Mouse (Mus musculus): ENCODE results near the gene Acbd3. TPM values are rescaled to one million over a fixed set of nuclear protein-coding genes. Genes with fewer than 3 reads are reported as not detected.
A peak's percentile ranks its signal among the peaks of the same experiment; 100 is the strongest.

The Acbd3 gene
- total and polyA plus RNA-seq, 3 experiments = 14.5 to 23.5 (median 22.4) TPM

GRCm38 (mm10) chr1:180763828-180764227, 38.0 kb downstream of the Acbd3 start:
- Histone ChIP-seq H3K79me2 (replicated peaks; ENCODE audit: control insufficient read depth, extremely low read depth, insufficient read depth, poor library complexity, severe bottlenecking) (no peaks in the 10 kb centered on the region), H3K4me2 (ENCODE audit: insufficient read depth, low read depth, poor library complexity, severe bottlenecking) (0 out of 2 replicates have a peak overlapping the region, but pooled peaks have one; percentile 10), H3K9ac (ENCODE audit: insufficient read depth, low read depth) (no peak overlapping the region), H3K27me3 (replicated peaks) (no peaks in the 10 kb centered on the region), H3K4me3 (replicated peaks in 1 of 3; ENCODE audit: low read depth in 2 of 3, low read length in 2 of 3, poor library complexity in 1 of 3) (no peak overlapping the region), H3K4me1 (ENCODE audit: control insufficient read depth in 1 of 2, insufficient read depth in 2 of 2) (peaks cover 17 to 33% of the 10 kb centered on the region in 2 experiments), H3K27ac (ENCODE audit: insufficient read depth, low read depth) (no peak overlapping the region), H3K9me3 (replicated peaks; ENCODE audit: low read length) (no peaks in the 10 kb centered on the region), H3K36me3 (replicated peaks in 1 of 2; ENCODE audit: control insufficient read depth in 1 of 2, insufficient read depth in 1 of 2, low read length in 1 of 2) (no peaks in the 10 kb centered on the region)
- TF ChIP-seq TBP (conservative IDR thresholded peaks at IDR 0.05; ENCODE audit: low read depth, low read length) (no peak), ZKSCAN1 (IDR thresholded peaks at IDR 0.05; ENCODE audit: borderline replicate concordance, low read depth, low read length) (no peak), SMC3 (IDR thresholded peaks at IDR 0.05; ENCODE audit: low read depth, low read length) (peak; percentile 80), ETS1 (conservative IDR thresholded peaks at IDR 0.05; ENCODE audit: low read depth, low read length) (no peak), ZC3H11A (IDR thresholded peaks at IDR 0.05; ENCODE audit: low read depth, low read length) (peak; percentile 54), KAT2A (IDR thresholded peaks at IDR 0.05; ENCODE audit: insufficient replicate concordance, low read length) (no peak), BHLHE40 (IDR thresholded peaks at IDR 0.05; ENCODE audit: low read depth, low read length) (no peak), MXI1 (IDR thresholded peaks at IDR 0.05; ENCODE audit: low read depth, low read length) (no peak), SIN3A (IDR thresholded peaks at IDR 0.05; ENCODE audit: low read length) (no peak), JUN (IDR thresholded peaks at IDR 0.05; ENCODE audit: insufficient read depth, low read depth, low read length) (no peak), USF1 (IDR thresholded peaks at IDR 0.05; ENCODE audit: low read depth, low read length) (no peak), MEF2A (IDR thresholded peaks at IDR 0.05; ENCODE audit: borderline replicate concordance, low read depth, low read length) (peak; percentile 20; the same call in 1 of the 2 replicates), NELFE (IDR thresholded peaks at IDR 0.05; ENCODE audit: low read depth, low read length) (no peak), MYC (IDR thresholded peaks at IDR 0.05; ENCODE audit: low read depth, low read length) (no peak), PAX5 (IDR thresholded peaks at IDR 0.05; ENCODE audit: low read length) (no peak), RAD21 (IDR thresholded peaks at IDR 0.05; ENCODE audit: low read depth, low read length) (peak; percentile 95), MAFK (IDR thresholded peaks at IDR 0.05; ENCODE audit: insufficient replicate concordance, low read length) (no peak), JUND (conservative IDR thresholded peaks at IDR 0.05; ENCODE audit: low read depth, low read length) (no peak), CHD2 (IDR thresholded peaks at IDR 0.05; ENCODE audit: low read length) (no peak), NRF1 (IDR thresholded peaks at IDR 0.05; ENCODE audit: low read depth, low read length) (no peak), CTCF (conservative IDR thresholded peaks at IDR 0.05 in 1 of 2, IDR thresholded peaks at IDR 0.05 in 1 of 2; ENCODE audit: low read depth in 2 of 2, low read length in 2 of 2) (peak; percentile 88 to 90), TCF12 (IDR thresholded peaks at IDR 0.05; ENCODE audit: low read depth, low read length) (0 out of 2 replicates have a peak, but pooled peaks have one; percentile 30)
- in situ Hi-C loops (cut with MboI; ENCODE audit: low pct_ligation_motif_present, low pct_unique_long_range_greater_than_20kb, low sequenced_read_pairs) = loop anchor here (5.0 to 25.0 kb wide), 2 partner anchors 42 to 502 kb away; partner anchors contain the start of gene Psen2
- peak; percentile 83 for DNase-seq (ENCODE audit: extremely low read depth)
- dilution Hi-C loops (cut with MboI; ENCODE audit: extremely low pct_ligation_motif_present, extremely low pct_unique_long_range_greater_than_20kb, low sequenced_read_pairs) = no loop called here
